Mouse (Mus musculus): ENCODE data around the gene Mphosph8. TPM values are rescaled to one million over a fixed set of nuclear protein-coding genes. Genes with fewer than 3 reads are reported as not detected.

The Mphosph8 gene
- 41.2 and 46.4 TPM in 2 replicates for polyA plus RNA-seq (2014; fragmentation: Nextera tagmentation; extraction: Ambion mirVana)

- Histone ChIP-seq H3K4me1 (ENCODE audit: control insufficient read depth, insufficient read depth, low read length) (peaks cover 12% of the 10 kb centered on the region), H3K9me3 (ENCODE audit: control insufficient read depth, low read length) (no peaks in the 10 kb centered on the region), H3K4me3 (ENCODE audit: low read length) (peak within 1 kb of the TSS; percentile 80), H3K4me2 (replicated peaks; ENCODE audit: low read depth, low read length) (peak within 1 kb of the TSS; percentile 81), H3K27me3 (ENCODE audit: control insufficient read depth, insufficient read depth, low read length) (no peaks in the 10 kb centered on the region), H3K27ac (ENCODE audit: low read depth, low read length) (peak within 1 kb of the TSS; percentile 76; the same call in 1 of the 2 replicates), H3K9ac (ENCODE audit: low read depth, low read length) (peak within 1 kb of the TSS; percentile 58), H3K36me3 (ENCODE audit: control insufficient read depth, insufficient read depth, low read length) (peaks cover 8% of the 10 kb centered on the region)
- WGBS, result under 1% methylated on average over 70 of the region's 70 CpGs
- ATAC-seq (ENCODE audit: low FRiP score, low TSS enrichment), result peak; percentile 100
Measured at GRCm38 (mm10) chr14:56667969-56668802, at the start of gene Mphosph8. TSS of gene Mphosph8 (plus strand) at chr14:56668248.

- H3K9me3 ChIP-seq (ENCODE audit: control insufficient read depth, low read length), result no peaks in the 10 kb centered on the region
- no peaks in the 10 kb centered on the region for H3K27me3 ChIP-seq (ENCODE audit: control insufficient read depth, insufficient read depth, low read length)
- 84% methylated on average over 8 of the region's 8 CpGs for WGBS
- no peak overlapping the region for H3K9ac ChIP-seq (ENCODE audit: low read depth, low read length)
- no peak for ATAC-seq (ENCODE audit: low FRiP score, low TSS enrichment)
- H3K4me3 ChIP-seq (ENCODE audit: low read length), result no peak overlapping the region
- no peak overlapping the region for H3K4me2 ChIP-seq (replicated peaks; ENCODE audit: low read depth, low read length)
- H3K4me1 ChIP-seq (ENCODE audit: control insufficient read depth, insufficient read depth, low read length), result no peaks in the 10 kb centered on the region
- no peaks in the 10 kb centered on the region for H3K36me3 ChIP-seq (ENCODE audit: control insufficient read depth, insufficient read depth, low read length)
- H3K27ac ChIP-seq (ENCODE audit: low read depth, low read length), result no peak overlapping the region
Measured at GRCm38 (mm10) chr14:56620425-56620824, 47.6 kb upstream of the Mphosph8 start.

GRCm38 (mm10) chr14:56626202-56626601 lies 41.8 kb upstream of the Mphosph8 start:
- Histone ChIP-seq H3K4me2 (replicated peaks; ENCODE audit: low read depth, low read length) (no peak overlapping the region), H3K9ac (ENCODE audit: low read depth, low read length) (no peak overlapping the region), H3K27ac (ENCODE audit: low read depth, low read length) (no peak overlapping the region), H3K36me3 (ENCODE audit: control insufficient read depth, insufficient read depth, low read length) (no peaks in the 10 kb centered on the region), H3K27me3 (ENCODE audit: control insufficient read depth, insufficient read depth, low read length) (no peaks in the 10 kb centered on the region), H3K4me1 (ENCODE audit: control insufficient read depth, insufficient read depth, low read length) (no peaks in the 10 kb centered on the region), H3K9me3 (ENCODE audit: control insufficient read depth, low read length) (no peaks in the 10 kb centered on the region), H3K4me3 (ENCODE audit: low read length) (no peak overlapping the region)
- ATAC-seq (ENCODE audit: low FRiP score, low TSS enrichment), result no peak
- WGBS, result 89% methylated on average over 4 of the region's 4 CpGs

- H3K4me3 ChIP-seq (ENCODE audit: low read length), result no peak overlapping the region
- no peak overlapping the region for H3K27ac ChIP-seq (ENCODE audit: low read depth, low read length)
- WGBS, result 88% methylated on average over 3 of the region's 3 CpGs
- ATAC-seq (ENCODE audit: low FRiP score, low TSS enrichment), result no peak
- no peak overlapping the region for H3K4me2 ChIP-seq (replicated peaks; ENCODE audit: low read depth, low read length)
- H3K9ac ChIP-seq (ENCODE audit: low read depth, low read length), result no peak overlapping the region
- H3K36me3 ChIP-seq (ENCODE audit: control insufficient read depth, insufficient read depth, low read length), result no peaks in the 10 kb centered on the region
- no peaks in the 10 kb centered on the region for H3K9me3 ChIP-seq (ENCODE audit: control insufficient read depth, low read length)
- H3K4me1 ChIP-seq (ENCODE audit: control insufficient read depth, insufficient read depth, low read length), result no peaks in the 10 kb centered on the region
- no peaks in the 10 kb centered on the region for H3K27me3 ChIP-seq (ENCODE audit: control insufficient read depth, insufficient read depth, low read length)
Measured at GRCm38 (mm10) chr14:56628336-56628735, 39.7 kb upstream of the Mphosph8 start.

GRCm38 (mm10) chr14:56631109-56631508 lies 36.9 kb upstream of the Mphosph8 start:
- Histone ChIP-seq H3K4me3 (ENCODE audit: low read length) (no peak overlapping the region), H3K9me3 (ENCODE audit: control insufficient read depth, low read length) (no peaks in the 10 kb centered on the region), H3K27me3 (ENCODE audit: control insufficient read depth, insufficient read depth, low read length) (no peaks in the 10 kb centered on the region), H3K9ac (ENCODE audit: low read depth, low read length) (no peak overlapping the region), H3K4me2 (replicated peaks; ENCODE audit: low read depth, low read length) (no peak overlapping the region), H3K4me1 (ENCODE audit: control insufficient read depth, insufficient read depth, low read length) (no peaks in the 10 kb centered on the region), H3K27ac (ENCODE audit: low read depth, low read length) (no peak overlapping the region), H3K36me3 (ENCODE audit: control insufficient read depth, insufficient read depth, low read length) (no peaks in the 10 kb centered on the region)
- 84% methylated on average over 2 of the region's 2 CpGs for WGBS
- no peak for ATAC-seq (ENCODE audit: low FRiP score, low TSS enrichment)

- H3K4me2 ChIP-seq (replicated peaks; ENCODE audit: low read depth, low read length), result no peak overlapping the region
- H3K4me1 ChIP-seq (ENCODE audit: control insufficient read depth, insufficient read depth, low read length), result no peaks in the 10 kb centered on the region
- no peak overlapping the region for H3K4me3 ChIP-seq (ENCODE audit: low read length)
- H3K27me3 ChIP-seq (ENCODE audit: control insufficient read depth, insufficient read depth, low read length), result no peaks in the 10 kb centered on the region
- H3K9ac ChIP-seq (ENCODE audit: low read depth, low read length), result no peak overlapping the region
- no peak for ATAC-seq (ENCODE audit: low FRiP score, low TSS enrichment)
- H3K27ac ChIP-seq (ENCODE audit: low read depth, low read length), result no peak overlapping the region
- WGBS, result 65% methylated on average over 7 of the region's 7 CpGs
- no peaks in the 10 kb centered on the region for H3K9me3 ChIP-seq (ENCODE audit: control insufficient read depth, low read length)
- no peaks in the 10 kb centered on the region for H3K36me3 ChIP-seq (ENCODE audit: control insufficient read depth, insufficient read depth, low read length)
Measured at GRCm38 (mm10) chr14:56647206-56647605, 20.8 kb upstream of the Mphosph8 start.

GRCm38 (mm10) chr14:56649448-56649847 lies 18.6 kb upstream of the Mphosph8 start:
- H3K27ac ChIP-seq (ENCODE audit: low read depth, low read length), result no peak overlapping the region
- H3K36me3 ChIP-seq (ENCODE audit: control insufficient read depth, insufficient read depth, low read length), result no peaks in the 10 kb centered on the region
- H3K4me2 ChIP-seq (replicated peaks; ENCODE audit: low read depth, low read length), result no peak overlapping the region
- H3K9ac ChIP-seq (ENCODE audit: low read depth, low read length), result no peak overlapping the region
- H3K27me3 ChIP-seq (ENCODE audit: control insufficient read depth, insufficient read depth, low read length), result no peaks in the 10 kb centered on the region
- no peak for ATAC-seq (ENCODE audit: low FRiP score, low TSS enrichment)
- H3K4me3 ChIP-seq (ENCODE audit: low read length), result no peak overlapping the region
- H3K4me1 ChIP-seq (ENCODE audit: control insufficient read depth, insufficient read depth, low read length), result no peaks in the 10 kb centered on the region
- peaks cover 8% of the 10 kb centered on the region; the same call in 1 of the 2 replicates for H3K9me3 ChIP-seq (ENCODE audit: control insufficient read depth, low read length)

- no peak overlapping the region for H3K9ac ChIP-seq (ENCODE audit: low read depth, low read length)
- no peaks in the 10 kb centered on the region for H3K9me3 ChIP-seq (ENCODE audit: control insufficient read depth, low read length)
- no peak overlapping the region for H3K4me2 ChIP-seq (replicated peaks; ENCODE audit: low read depth, low read length)
- ATAC-seq (ENCODE audit: low FRiP score, low TSS enrichment), result no peak
- H3K27me3 ChIP-seq (ENCODE audit: control insufficient read depth, insufficient read depth, low read length), result no peaks in the 10 kb centered on the region
- no peak overlapping the region for H3K27ac ChIP-seq (ENCODE audit: low read depth, low read length)
- H3K4me1 ChIP-seq (ENCODE audit: control insufficient read depth, insufficient read depth, low read length), result peaks cover 12% of the 10 kb centered on the region
- no peaks in the 10 kb centered on the region for H3K36me3 ChIP-seq (ENCODE audit: control insufficient read depth, insufficient read depth, low read length)
- H3K4me3 ChIP-seq (ENCODE audit: low read length), result no peak overlapping the region
- 51% methylated on average over 5 of the region's 5 CpGs for WGBS
Measured at GRCm38 (mm10) chr14:56665651-56666050, 2.4 kb upstream of the Mphosph8 start.

GRCm38 (mm10) chr14:56666909-56667308 lies 1.1 kb upstream of the Mphosph8 start:
- WGBS, result 67% methylated on average over 3 of the region's 3 CpGs
- Histone ChIP-seq H3K27ac (ENCODE audit: low read depth, low read length) (no peak overlapping the region), H3K36me3 (ENCODE audit: control insufficient read depth, insufficient read depth, low read length) (no peaks in the 10 kb centered on the region), H3K9me3 (ENCODE audit: control insufficient read depth, low read length) (no peaks in the 10 kb centered on the region), H3K4me3 (ENCODE audit: low read length) (peak overlapping the region; percentile 80; the same call in 1 of the 2 replicates), H3K4me2 (replicated peaks; ENCODE audit: low read depth, low read length) (no peak overlapping the region), H3K9ac (ENCODE audit: low read depth, low read length) (no peak overlapping the region), H3K4me1 (ENCODE audit: control insufficient read depth, insufficient read depth, low read length) (peaks cover 12% of the 10 kb centered on the region), H3K27me3 (ENCODE audit: control insufficient read depth, insufficient read depth, low read length) (no peaks in the 10 kb centered on the region)
- ATAC-seq (ENCODE audit: low FRiP score, low TSS enrichment), result no peak
